Mouse (Mus musculus) thymus, adult 18-20 months (tissue): Measurements from ENCODE around the gene Kif21a.

Experiments used
- DNase-seq, 2 experiments: peaks; one replicate each; pipeline ENCODE4 v3.0.0; 2022; ENCODE audit warnings: mixed read lengths in 2 of 2

Kif21a gene

GRCm38 (mm10) chr15:91017261-91018160, 32.2 kb downstream of the Kif21a start:
- DNase-seq: no peak

DNA sequence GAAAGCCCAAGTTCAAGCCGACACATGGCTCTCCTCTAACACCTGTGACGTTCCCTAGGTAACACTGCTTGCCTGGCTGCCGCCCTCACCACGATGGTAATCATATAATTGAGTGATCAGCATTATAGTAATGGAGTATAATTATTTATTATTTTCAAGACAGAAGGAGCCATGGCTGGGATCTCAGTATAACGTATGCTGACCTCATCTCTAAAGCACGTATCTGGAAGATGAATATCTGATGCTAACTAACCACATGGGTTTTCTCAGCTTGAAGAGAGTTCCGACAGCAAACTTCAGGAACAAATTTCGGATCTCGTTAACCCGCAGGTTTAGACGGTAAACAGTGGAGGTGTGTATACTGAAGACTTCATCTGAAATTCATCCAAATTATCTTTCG, 33.4 kb downstream of the Kif21a start:
- no peak for DNase-seq

GRCm38 (mm10) chr15:91012793-91013580, 36.8 kb downstream of the Kif21a start:
- DNase-seq: no peak

DNA sequence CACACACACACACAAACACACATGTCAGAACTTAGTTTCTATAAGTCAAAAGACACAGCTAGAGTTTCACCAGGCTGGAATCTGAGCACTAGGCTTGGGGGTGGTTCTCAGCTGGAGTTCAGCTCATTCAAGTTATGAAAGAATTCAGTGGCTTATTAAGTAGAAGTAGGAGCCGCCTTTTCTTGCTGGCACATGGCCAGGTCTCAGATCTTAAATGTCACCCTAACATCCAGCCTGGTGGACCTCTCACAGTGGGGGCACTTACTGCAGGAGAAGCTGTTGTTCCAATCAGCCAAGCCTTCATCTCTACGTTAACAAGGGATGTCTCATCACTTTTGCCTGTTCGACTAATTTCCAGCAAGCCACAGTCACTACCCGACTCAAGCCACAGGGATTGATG, 39.5 kb downstream of the Kif21a start:
- no peak for DNase-seq

DNA sequence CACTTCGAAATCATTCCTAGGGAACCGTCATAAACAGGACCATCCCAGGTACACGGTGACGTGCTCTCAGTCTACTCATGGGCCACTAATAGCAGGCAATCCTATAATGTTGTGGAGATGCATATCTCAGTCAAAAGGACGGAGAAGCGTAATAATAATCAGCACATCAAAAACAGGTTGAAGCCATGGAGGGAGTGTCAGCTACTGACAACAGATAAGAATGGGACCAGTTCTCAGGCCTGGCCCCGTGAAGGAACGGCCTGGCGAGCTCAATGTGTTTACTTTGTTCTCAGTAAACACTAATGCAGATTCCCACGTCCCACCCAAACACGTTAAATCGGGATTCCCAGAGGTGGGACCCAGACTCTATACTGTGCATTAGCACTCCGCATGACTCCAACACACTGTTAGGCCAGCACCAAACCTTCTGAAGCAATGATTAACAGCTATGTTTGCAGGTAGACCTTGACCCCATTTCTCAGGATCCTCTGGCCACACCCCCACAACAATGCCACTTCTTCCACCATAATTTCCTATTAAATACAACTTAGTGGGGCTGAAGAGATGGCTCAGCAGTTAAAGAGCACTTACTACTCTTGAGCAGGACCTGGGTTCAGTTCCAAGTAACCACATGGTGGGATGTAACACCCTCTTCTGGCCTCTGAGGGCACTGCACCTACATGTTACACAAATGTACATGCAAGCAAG, 42.5 kb downstream of the Kif21a start:
- no peak for DNase-seq

GRCm38 (mm10) chr15:91004726-91005125, 45.0 kb downstream of the Kif21a start:
- DNase-seq: no peak

GRCm38 (mm10) chr15:91001037-91001616, 48.6 kb downstream of the Kif21a start:
- DNase-seq: no peak

GRCm38 (mm10) chr15:91000280-91001036, 49.3 kb downstream of the Kif21a start:
- no peak for DNase-seq

- no peak for DNase-seq
Measured at GRCm38 (mm10) chr15:90992871-90993270, 56.9 kb downstream of the Kif21a start.

- no peak for DNase-seq
Measured at GRCm38 (mm10) chr15:90992388-90992787, 57.4 kb downstream of the Kif21a start.

DNA sequence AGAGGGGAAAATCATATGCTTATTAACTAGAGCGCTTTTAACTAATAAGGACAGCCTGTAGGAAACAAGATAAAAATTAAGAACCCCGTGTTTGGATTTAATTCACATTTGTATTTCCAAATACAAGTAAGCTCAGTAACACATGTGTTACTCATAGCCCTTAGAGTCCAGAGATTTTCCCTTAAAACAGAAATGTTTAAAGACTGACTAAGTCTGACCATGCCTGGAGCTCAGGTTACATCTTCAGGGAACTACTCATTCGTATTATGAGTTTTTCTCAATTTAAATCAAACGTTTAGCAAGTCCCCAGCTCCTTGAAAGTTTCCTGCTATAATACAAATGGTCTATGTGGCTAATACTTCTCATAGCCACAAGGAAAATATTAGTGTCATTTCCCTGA, 57.9 kb downstream of the Kif21a start:
- no peak for DNase-seq

DNA sequence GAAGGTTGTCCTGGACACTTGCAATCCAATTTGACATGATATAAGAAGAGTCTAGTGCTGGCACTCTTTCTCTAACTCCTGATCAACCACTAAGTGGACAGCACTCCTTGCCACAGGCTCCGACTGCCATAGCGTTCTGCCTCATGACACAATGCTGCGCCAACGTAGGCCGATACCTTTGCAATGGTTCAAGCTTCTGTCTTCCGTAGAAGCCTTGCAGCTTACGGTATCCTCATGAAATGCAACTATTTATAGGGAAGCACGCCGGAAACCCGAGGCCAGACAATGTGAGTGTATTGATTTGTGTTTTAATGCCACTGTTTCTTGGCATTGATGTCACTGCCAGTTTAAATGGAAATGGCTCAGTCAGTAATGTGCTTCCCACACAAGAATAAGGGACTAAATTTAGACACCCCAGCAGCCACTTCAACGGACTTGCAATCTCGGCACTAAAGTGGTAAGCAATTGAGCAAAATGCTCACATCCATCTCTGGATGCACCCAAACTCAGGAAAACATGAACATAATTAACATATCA, 62.0 kb downstream of the Kif21a start:
- DNase-seq: no peak

DNA sequence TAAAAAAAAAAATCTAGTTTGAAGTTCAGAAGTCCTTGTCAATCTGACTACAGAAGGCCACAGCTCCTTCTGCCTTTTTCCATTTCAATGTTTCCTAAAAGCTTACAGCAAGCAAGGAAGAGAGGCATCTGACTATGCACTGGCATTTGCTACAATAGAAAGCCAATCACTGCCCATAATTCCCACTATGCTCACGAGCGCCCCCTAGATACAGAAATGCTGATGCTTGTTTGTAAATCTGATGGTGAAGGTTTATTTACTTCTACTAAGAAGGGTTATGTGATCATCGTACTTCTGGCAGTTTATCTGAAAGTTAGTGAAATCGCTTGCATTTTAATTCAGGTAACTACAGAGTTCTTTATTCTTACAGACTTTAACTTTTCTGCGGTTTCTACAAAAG, 73.8 kb downstream of the Kif21a start:
- no peak for DNase-seq

DNA sequence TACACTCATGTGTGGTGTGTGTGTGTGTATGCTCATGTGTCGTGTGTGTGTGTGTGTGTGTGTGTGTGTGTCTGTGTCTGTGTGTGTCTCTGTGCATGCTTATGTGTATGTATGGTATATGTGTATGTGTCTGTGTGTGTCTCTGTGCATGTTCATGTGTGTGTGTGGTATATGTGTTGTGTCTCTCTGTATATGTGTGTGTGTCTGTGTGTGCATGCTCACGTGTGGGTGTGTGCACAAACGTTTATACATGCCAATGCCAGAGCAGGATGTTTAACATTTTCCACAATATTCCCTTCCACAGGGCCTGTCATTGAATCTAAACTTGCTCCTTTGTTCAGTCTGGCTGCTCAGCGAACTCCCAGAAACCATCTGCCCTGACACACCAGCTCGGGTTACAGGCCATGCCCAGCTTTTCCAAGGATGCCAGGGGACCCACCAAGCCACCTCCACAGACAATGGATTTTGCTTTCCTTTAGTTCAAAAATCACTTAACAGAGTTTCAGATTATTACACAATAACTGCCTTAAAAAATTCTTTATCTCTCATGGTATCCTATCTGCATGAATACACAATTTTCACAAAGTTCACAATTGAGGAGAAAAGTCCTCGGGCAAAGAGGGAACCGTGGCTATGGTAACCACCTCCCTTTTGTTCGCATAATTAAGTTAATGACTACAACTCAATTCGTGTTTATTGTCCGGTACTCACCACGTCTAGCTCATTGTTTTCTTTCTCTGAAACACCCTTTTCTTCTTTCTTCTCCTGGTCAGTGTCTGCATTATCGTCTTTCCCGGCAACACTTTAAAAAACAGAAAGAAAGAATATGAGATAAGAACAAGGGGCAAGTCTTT, 77.6 kb downstream of the Kif21a start:
- DNase-seq: no peak

- DNase-seq: no peak
Measured at GRCm38 (mm10) chr15:90963320-90963719, 86.4 kb downstream of the Kif21a start.

- DNase-seq: no peak
Measured at GRCm38 (mm10) chr15:90962548-90962947, 87.2 kb downstream of the Kif21a start.

GRCm38 (mm10) chr15:90960831-90961554, 88.8 kb downstream of the Kif21a start:
- DNase-seq: no peak

DNA sequence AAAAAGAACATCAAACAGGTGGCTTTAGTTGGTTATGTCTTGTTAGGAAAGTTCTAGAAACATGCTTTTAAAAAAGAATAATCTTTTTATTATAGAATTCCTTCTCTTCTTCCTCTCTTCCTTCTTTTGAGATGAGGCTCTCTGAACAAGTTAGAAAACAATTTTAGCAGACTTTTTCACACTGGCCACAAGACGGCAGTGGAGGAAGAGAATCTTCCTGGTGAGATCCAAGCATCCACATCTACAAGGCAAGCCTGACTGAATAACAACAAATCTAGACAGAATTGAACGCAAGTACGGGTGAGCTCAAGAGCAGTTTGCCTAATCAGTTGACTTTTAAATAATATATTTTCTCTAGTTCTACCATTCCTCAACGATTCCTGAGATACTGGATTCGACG, 98.4 kb downstream of the Kif21a start:
- no peak for DNase-seq

DNA sequence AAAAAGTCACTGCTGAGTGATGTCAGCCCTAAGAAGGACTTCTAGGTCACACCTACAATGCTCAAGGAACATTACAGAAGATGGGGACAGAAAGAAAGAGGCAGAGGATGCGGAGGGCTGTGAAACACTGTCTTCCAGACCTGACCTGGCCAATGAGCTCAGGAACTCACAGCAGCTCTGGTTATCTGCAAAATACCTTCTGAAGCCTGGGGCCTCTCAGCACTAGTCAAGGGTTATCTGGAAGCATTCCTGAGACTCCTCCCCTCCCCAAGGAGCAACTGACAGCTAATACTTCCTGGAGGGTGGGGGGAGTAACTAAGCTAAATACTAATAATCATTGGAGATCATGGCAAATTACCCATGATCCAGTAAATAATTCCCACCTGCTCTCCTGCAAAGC, 111.3 kb downstream of the Kif21a start:
- no peak for DNase-seq

GRCm38 (mm10) chr15:90935579-90935978, 114.2 kb downstream of the Kif21a start:
- DNase-seq: no peak
